Mouse (Mus musculus) yolk sac, embryonic 10.5 days (tissue): Measurements from ENCODE around the gene Mybpc3.
"Not testable (repeated sequence)": the region's sequence is repeated elsewhere in the genome, so short reads cannot be mapped to it uniquely, and the experiment has no call there.

Experiments
- DNase-seq: peaks from one replicate; pipeline ENCODE4 v3.0.0-alpha.2; 2017; ENCODE audit warnings: low spot score

Gene Mybpc3

GRCm38 (mm10) chr2:91087453-91087852, 30.5 kb upstream of the Mybpc3 start:
- no peak for DNase-seq

- DNase-seq = no peak
Observed at GRCm38 (mm10) chr2:91088987-91089386, 29.0 kb upstream of the Mybpc3 start.

GRCm38 (mm10) chr2:91090208-91090607, 27.7 kb upstream of the Mybpc3 start:
- DNase-seq = no peak

- DNase-seq = no peak
Observed at GRCm38 (mm10) chr2:91090827-91091226, 27.1 kb upstream of the Mybpc3 start.

GRCm38 (mm10) chr2:91096524-91096923, 21.4 kb upstream of the Mybpc3 start:
- DNase-seq = no peak

- DNase-seq = no peak
Observed at GRCm38 (mm10) chr2:91097015-91097414, 20.9 kb upstream of the Mybpc3 start.

GRCm38 (mm10) chr2:91098156-91098555, 19.8 kb upstream of the Mybpc3 start:
- no peak for DNase-seq

GRCm38 (mm10) chr2:91101124-91101740, 16.7 kb upstream of the Mybpc3 start:
- peak; percentile 75 for DNase-seq

- no peak for DNase-seq
Observed at GRCm38 (mm10) chr2:91108156-91108555, 9.8 kb upstream of the Mybpc3 start.

GRCm38 (mm10) chr2:91109241-91109640, 8.7 kb upstream of the Mybpc3 start:
- DNase-seq = no peak

GRCm38 (mm10) chr2:91109807-91110385, 8.0 kb upstream of the Mybpc3 start:
- DNase-seq = no peak

- DNase-seq = no peak
Observed at GRCm38 (mm10) chr2:91110429-91110828, 7.5 kb upstream of the Mybpc3 start.

- DNase-seq = not testable (repeated sequence)
Observed at GRCm38 (mm10) chr2:91111832-91112231, 6.1 kb upstream of the Mybpc3 start.

- DNase-seq = peak; percentile 70
Observed at GRCm38 (mm10) chr2:91112491-91112890, 5.5 kb upstream of the Mybpc3 start.

- no peak for DNase-seq
Observed at GRCm38 (mm10) chr2:91113334-91113733, 4.6 kb upstream of the Mybpc3 start.

GRCm38 (mm10) chr2:91113852-91114251, 4.1 kb upstream of the Mybpc3 start:
- DNase-seq = no peak

GRCm38 (mm10) chr2:91114781-91115577, 3.0 kb upstream of the Mybpc3 start:
- peak; percentile 94 for DNase-seq

- no peak for DNase-seq
Observed at GRCm38 (mm10) chr2:91115578-91115970, 2.4 kb upstream of the Mybpc3 start.

- DNase-seq = no peak
Observed at GRCm38 (mm10) chr2:91116842-91117241, 1.1 kb upstream of the Mybpc3 start.

GRCm38 (mm10) chr2:91118647-91119046, 703 bp downstream of the Mybpc3 start:
- DNase-seq = no peak

- DNase-seq = no peak
Observed at GRCm38 (mm10) chr2:91119061-91119460, 1.1 kb downstream of the Mybpc3 start.

GRCm38 (mm10) chr2:91119551-91119950, 1.6 kb downstream of the Mybpc3 start:
- DNase-seq = no peak

GRCm38 (mm10) chr2:91120261-91120671, 2.3 kb downstream of the Mybpc3 start:
- no peak for DNase-seq
